Mouse (Mus musculus) midbrain, embryonic 11.5 days (tissue): Measurements from ENCODE around the gene Mfap1a. TPM values are rescaled to one million over a fixed set of nuclear protein-coding genes. Genes with fewer than 3 reads are reported as not detected.
"Not testable (repeated sequence)": the region's sequence is repeated elsewhere in the genome, so short reads cannot be mapped to it uniquely, and the experiment has no call there.

Experiments
- ATAC-seq: fragments of 200-750 bp; cut with Nextera tagmentation; 2 replicates; pipeline ENCODE4 v1.8.0; 2017; ENCODE audit warnings: moderate TSS enrichment, moderate library complexity; ENCODE audit not compliant: low FRiP score
- DNase-seq: peaks from one replicate; pipeline ENCODE4 v3.0.0; 2015; ENCODE audit warnings: low spot score; ENCODE audit errors: missing footprints
- H3K27ac ChIP-seq: fragments of 300-500 bp; sonication (generic); 2 replicates; pipeline ENCODE4 v1.5.1; 2014; ENCODE audit warnings: low read depth, low read length
- H3K27me3 ChIP-seq: fragments of 300-500 bp; sonication (generic); 2 replicates; pipeline ENCODE4 v1.6.1; 2014; ENCODE audit warnings: mild to moderate bottlenecking, low read length, moderate library complexity, mixed read lengths; ENCODE audit not compliant: control insufficient read depth, insufficient read depth
- H3K36me3 ChIP-seq: fragments of 300-500 bp; sonication (generic); 2 replicates; pipeline ENCODE4 v1.6.1; 2014; ENCODE audit warnings: mild to moderate bottlenecking, low read length, moderate library complexity, mixed read lengths; ENCODE audit not compliant: control insufficient read depth, insufficient read depth
- H3K4me1 ChIP-seq: fragments of 300-500 bp; sonication (generic); 2 replicates; pipeline ENCODE4 v1.6.1; 2014; ENCODE audit warnings: low read length; ENCODE audit not compliant: control insufficient read depth, insufficient read depth
- H3K4me2 ChIP-seq: fragments of 300-500 bp; sonication (generic); 2 replicates; pipeline ENCODE4 v1.6.1; 2014; ENCODE audit warnings: mild to moderate bottlenecking, moderate library complexity
- H3K4me3 ChIP-seq: fragments of 300-500 bp; sonication (generic); 2 replicates; pipeline ENCODE4 v1.5.1; 2014; ENCODE audit warnings: low read depth, low read length
- H3K9ac ChIP-seq: fragments of 300-500 bp; sonication (generic); 2 replicates; pipeline ENCODE4 v1.6.1; 2014; ENCODE audit warnings: low read length
- H3K9me3 ChIP-seq: fragments of 300-500 bp; sonication (generic); 2 replicates; pipeline ENCODE4 v1.6.1; 2016; ENCODE audit warnings: low read length; ENCODE audit not compliant: control insufficient read depth
- WGBS: fragments of 180-500 bp; shearing (Covaris S2); extraction: QIAGEN DNeasy Blood & Tissue Kit; methylation state at CpG from one replicate; pipeline ENCODE4 v1.1.7; 2014; 5-methylcytosine and 5-hydroxymethylcytosine counted together
- polyA plus RNA-seq: library from polyadenylated mRNA; unstranded; fragments of >200 nt; fragmentation: Nextera tagmentation; extraction: Ambion mirVana; gene quantifications from 2 replicates; pipeline ENCODE4 v1.2.1, GENCODE M21; 2014

The Mfap1a gene
- polyA plus RNA-seq: 27.0 and 27.9 TPM in 2 replicates

GRCm38 (mm10) chr2:121505942-121506882 is at the start of gene Mfap1a, which contains the start of gene Wdr76:
Gene Mfap1a, minus strand, starts transcription at chr2:121506665.
Gene Wdr76, plus strand, starts transcription at chr2:121506723.
- peak within 1 kb of the TSS; percentile 69 for H3K4me2 ChIP-seq
- 4% methylated on average over 40 of the region's 42 CpGs for WGBS
- ATAC-seq: peak; percentile 94

GRCm38 (mm10) chr2:121551271-121551670 is 44.8 kb upstream of the Mfap1a start:
- no peak for DNase-seq
- WGBS: 80% methylated on average over 8 of the region's 8 CpGs
- ATAC-seq: no peak

More at GRCm38 (mm10) chr2:121505942-121506882, at the start of gene Mfap1a, which contains the start of gene Wdr76:
- DNase-seq: peak; percentile 98
- H3K36me3 ChIP-seq, H3K4me1 ChIP-seq, H3K27ac ChIP-seq, H3K9me3 ChIP-seq, H3K27me3 ChIP-seq: not testable (repeated sequence)
- peak within 1 kb of the TSS; percentile 52 for H3K4me3 ChIP-seq
- H3K9ac ChIP-seq: peak within 1 kb of the TSS; percentile 65

GRCm38 (mm10) chr2:121549630-121550029 is 43.2 kb upstream of the Mfap1a start:
- H3K36me3 ChIP-seq: peaks cover 7% of the 10 kb centered on the region
- no peak for ATAC-seq
- no peak overlapping the region for H3K9ac ChIP-seq
- H3K9me3 ChIP-seq: no peaks in the 10 kb centered on the region
- no peaks in the 10 kb centered on the region for H3K4me1 ChIP-seq
- no peak overlapping the region for H3K27ac ChIP-seq
- no peak for DNase-seq
- H3K4me3 ChIP-seq: no peak overlapping the region
- H3K27me3 ChIP-seq: no peaks in the 10 kb centered on the region
- 91% methylated on average over 6 of the region's 6 CpGs for WGBS
- no peak overlapping the region for H3K4me2 ChIP-seq

More at GRCm38 (mm10) chr2:121551271-121551670, 44.8 kb upstream of the Mfap1a start:
- Histone ChIP-seq H3K9me3 (no peaks in the 10 kb centered on the region), H3K27ac (no peak overlapping the region), H3K4me3 (no peak overlapping the region), H3K36me3 (peaks cover 4% of the 10 kb centered on the region), H3K27me3 (no peaks in the 10 kb centered on the region), H3K9ac (no peak overlapping the region), H3K4me2 (no peak overlapping the region), H3K4me1 (no peaks in the 10 kb centered on the region)

- WGBS: 85% methylated on average over 3 of the region's 3 CpGs
- ATAC-seq (no peak), DNase-seq (peak; percentile 57)
- H3K4me3 ChIP-seq: no peak overlapping the region
- H3K9ac ChIP-seq: no peak overlapping the region
- H3K9me3 ChIP-seq: no peaks in the 10 kb centered on the region
- no peaks in the 10 kb centered on the region for H3K4me1 ChIP-seq
- peaks cover 10% of the 10 kb centered on the region for H3K36me3 ChIP-seq
- H3K4me2 ChIP-seq: no peak overlapping the region
- no peaks in the 10 kb centered on the region for H3K27me3 ChIP-seq
- H3K27ac ChIP-seq: no peak overlapping the region
These were observed 38.4 kb upstream of the Mfap1a start for GRCm38 (mm10) chr2:121544829-121545228.

GRCm38 (mm10) chr2:121525056-121525455 is 18.6 kb upstream of the Mfap1a start:
- DNase-seq (no peak), ATAC-seq (no peak)
- H3K4me2 ChIP-seq: no peak overlapping the region
- H3K9ac ChIP-seq: no peak overlapping the region
- no peaks in the 10 kb centered on the region for H3K9me3 ChIP-seq
- no peaks in the 10 kb centered on the region for H3K27me3 ChIP-seq
- no peak overlapping the region for H3K4me3 ChIP-seq
- WGBS: 92% methylated on average over 2 of the region's 2 CpGs
- H3K4me1 ChIP-seq: no peaks in the 10 kb centered on the region
- H3K36me3 ChIP-seq: peaks cover 3% of the 10 kb centered on the region; the same call in 1 of the 2 replicates
- no peak overlapping the region for H3K27ac ChIP-seq

- peaks cover 11% of the 10 kb centered on the region for H3K36me3 ChIP-seq
- not testable (repeated sequence) for H3K27ac ChIP-seq, H3K9me3 ChIP-seq, H3K4me3 ChIP-seq, H3K4me1 ChIP-seq, H3K4me2 ChIP-seq, H3K27me3 ChIP-seq, DNase-seq, ATAC-seq, H3K9ac ChIP-seq
- WGBS: 94% methylated on average over 3 of the region's 3 CpGs
These were observed 16.4 kb upstream of the Mfap1a start for GRCm38 (mm10) chr2:121522830-121523229.

GRCm38 (mm10) chr2:121522006-121522405 is 15.5 kb upstream of the Mfap1a start:
- DNase-seq (peak; percentile 41), ATAC-seq (no peak)
- Histone ChIP-seq H3K4me1 (no peaks in the 10 kb centered on the region), H3K9ac (no peak overlapping the region), H3K36me3 (peaks cover 11% of the 10 kb centered on the region), H3K27me3 (no peaks in the 10 kb centered on the region), H3K4me3 (no peak overlapping the region), H3K4me2 (no peak overlapping the region), H3K27ac (no peak overlapping the region), H3K9me3 (no peaks in the 10 kb centered on the region)
- 98% methylated on average over 2 of the region's 2 CpGs for WGBS

GRCm38 (mm10) chr2:121518711-121519110 is 12.2 kb upstream of the Mfap1a start:
- not testable (repeated sequence) for H3K4me1 ChIP-seq, H3K9me3 ChIP-seq, H3K27ac ChIP-seq, ATAC-seq, H3K4me2 ChIP-seq, H3K9ac ChIP-seq, H3K4me3 ChIP-seq, H3K27me3 ChIP-seq
- H3K36me3 ChIP-seq: peaks cover 11% of the 10 kb centered on the region
- peak; percentile 70 for DNase-seq
- WGBS: 94% methylated on average over 4 of the region's 4 CpGs

GRCm38 (mm10) chr2:121518106-121518505 is 11.6 kb upstream of the Mfap1a start:
- H3K9ac ChIP-seq: no peak overlapping the region
- no peaks in the 10 kb centered on the region for H3K9me3 ChIP-seq
- no peak overlapping the region for H3K4me3 ChIP-seq
- WGBS: 96% methylated on average over 5 of the region's 5 CpGs
- H3K4me1 ChIP-seq: no peaks in the 10 kb centered on the region
- DNase-seq (peak; percentile 70), ATAC-seq (no peak)
- H3K4me2 ChIP-seq: no peak overlapping the region
- H3K36me3 ChIP-seq: peaks cover 11% of the 10 kb centered on the region
- no peaks in the 10 kb centered on the region for H3K27me3 ChIP-seq
- H3K27ac ChIP-seq: no peak overlapping the region
